Mouse (Mus musculus) spleen, postnatal 10 days (tissue): ENCODE data around the gene Zswim4.

Experiments
- DNase-seq, 2 experiments: peaks; one replicate each; pipeline ENCODE4 v3.0.0; 2021 to 2022; ENCODE audit warnings: low spot score in 2 of 2

Zswim4 gene

GRCm38 (mm10) chr8:84223322-84224029 lies 13.4 kb downstream of the Zswim4 start:
- no peak for DNase-seq

- peak in 1 of 2 experiments; percentile 31 for DNase-seq
These were observed 14.2 kb downstream of the Zswim4 start for GRCm38 (mm10) chr8:84222566-84223165.

GRCm38 (mm10) chr8:84220105-84220504 lies 16.8 kb downstream of the Zswim4 start:
- DNase-seq, result peak in 1 of 2 experiments; percentile 20

GRCm38 (mm10) chr8:84218143-84218542 lies 18.7 kb downstream of the Zswim4 start:
- DNase-seq, result no peak

GRCm38 (mm10) chr8:84217206-84217605 lies 19.6 kb downstream of the Zswim4 start:
- DNase-seq, result no peak

GRCm38 (mm10) chr8:84213277-84213676 lies 23.6 kb downstream of the Zswim4 start:
- no peak for DNase-seq

- no peak for DNase-seq
These were observed 24.8 kb downstream of the Zswim4 start for GRCm38 (mm10) chr8:84211881-84212563.

GRCm38 (mm10) chr8:84211202-84211601 lies 25.7 kb downstream of the Zswim4 start:
- DNase-seq, result no peak

- DNase-seq, result peak; percentile 78 to 88
These were observed 26.6 kb downstream of the Zswim4 start for GRCm38 (mm10) chr8:84210167-84210791.

GRCm38 (mm10) chr8:84208381-84209380 lies 28.2 kb downstream of the Zswim4 start:
- no peak for DNase-seq

GRCm38 (mm10) chr8:84207811-84208210 lies 29.0 kb downstream of the Zswim4 start:
- peak in 1 of 2 experiments; percentile 55 for DNase-seq

GRCm38 (mm10) chr8:84206666-84207065 lies 30.2 kb downstream of the Zswim4 start:
- DNase-seq, result no peak

- DNase-seq, result no peak
These were observed 31.8 kb downstream of the Zswim4 start for GRCm38 (mm10) chr8:84205073-84205472.

GRCm38 (mm10) chr8:84203975-84204772 lies 32.7 kb downstream of the Zswim4 start:
- peak in 1 of 2 experiments; percentile 57 for DNase-seq

- DNase-seq, result peak in 1 of 2 experiments; percentile 67
These were observed 33.6 kb downstream of the Zswim4 start for GRCm38 (mm10) chr8:84202938-84203917.

GRCm38 (mm10) chr8:84202466-84202865 lies 34.4 kb downstream of the Zswim4 start:
- peak in 1 of 2 experiments; percentile 44 for DNase-seq

- peak in 1 of 2 experiments; percentile 52 for DNase-seq
These were observed 35.2 kb downstream of the Zswim4 start for GRCm38 (mm10) chr8:84201545-84202245.
